Mouse (Mus musculus): ENCODE data around the gene Timm50. TPM values are rescaled to one million over a fixed set of nuclear protein-coding genes. Genes with fewer than 3 reads are reported as not detected.

The Timm50 gene
- 252 and 255 TPM in 2 replicates for polyA plus RNA-seq (2016; fragmentation: Nextera tagmentation; extraction: Ambion mirVana)

DNA sequence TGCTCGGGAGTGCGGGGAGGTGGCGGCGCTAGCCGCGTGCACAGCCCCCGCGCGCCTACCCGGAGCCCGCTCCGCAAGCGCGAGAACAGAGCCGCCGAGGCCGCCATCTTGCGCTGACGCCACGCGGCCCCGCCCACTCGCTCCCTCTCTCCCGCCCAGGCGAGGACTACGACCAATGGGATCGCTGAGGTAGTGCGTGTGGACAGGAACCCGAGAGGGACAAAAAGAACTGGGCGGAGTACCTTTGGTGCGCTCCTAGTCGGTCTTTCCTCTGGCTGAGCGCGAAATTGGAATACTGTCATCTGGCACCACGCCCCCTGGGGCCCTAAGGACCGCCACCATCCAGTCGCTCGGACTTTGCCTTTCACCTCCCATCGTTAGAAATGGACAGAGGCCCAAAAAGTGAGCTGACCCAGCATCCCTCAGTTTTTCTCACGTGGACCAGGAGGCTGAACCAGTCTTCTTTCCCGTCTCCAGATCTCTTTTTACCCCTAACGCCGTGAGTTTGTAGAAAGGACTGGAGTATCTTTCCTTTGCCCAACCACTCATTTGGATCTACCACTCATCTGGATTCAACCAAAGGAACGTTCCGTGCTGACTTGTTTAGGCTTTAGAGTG is at the start of gene Timm50:
Gene Timm50 (minus strand): TSS at position 147 of the 618 bp plus-strand sequence.
- peak within 1 kb of the TSS; percentile 95 for H3K27ac ChIP-seq
- H3K9me3 ChIP-seq = no peaks in the 10 kb centered on the region
- WGBS = under 1% methylated on average over 45 of the region's 45 CpGs
- H3K36me3 ChIP-seq = peaks cover 67% of the 10 kb centered on the region
- peak; percentile 96 for DNase-seq (ENCODE audit: low spot score)
- H3K4me3 ChIP-seq = peak within 1 kb of the TSS; percentile 80
- H3K4me1 ChIP-seq (replicated peaks) = peaks cover 49% of the 10 kb centered on the region
- no peaks in the 10 kb centered on the region for H3K27me3 ChIP-seq (ENCODE audit: insufficient read depth, poor library complexity, severe bottlenecking)

- Histone ChIP-seq H3K4me3 (no peak overlapping the region), H3K36me3 (peaks cover 71% of the 10 kb centered on the region), H3K9me3 (peaks cover 5% of the 10 kb centered on the region; the same call in 1 of the 2 replicates), H3K27ac (no peak overlapping the region), H3K27me3 (ENCODE audit: insufficient read depth, poor library complexity, severe bottlenecking) (no peaks in the 10 kb centered on the region), H3K4me1 (replicated peaks) (peaks cover 23% of the 10 kb centered on the region)
- WGBS = 99% methylated on average over 6 of the region's 6 CpGs
- no peak for DNase-seq (ENCODE audit: low spot score)
Observed at GRCm38 (mm10) chr7:28360291-28360690, 48.4 kb upstream of the Timm50 start.

- Histone ChIP-seq H3K4me3 (no peak overlapping the region), H3K4me1 (replicated peaks) (peaks cover 23% of the 10 kb centered on the region), H3K27me3 (ENCODE audit: insufficient read depth, poor library complexity, severe bottlenecking) (no peaks in the 10 kb centered on the region), H3K27ac (no peak overlapping the region), H3K9me3 (peaks cover 5% of the 10 kb centered on the region; the same call in 1 of the 2 replicates), H3K36me3 (peaks cover 71% of the 10 kb centered on the region)
- DNase-seq (ENCODE audit: low spot score) = no peak
- 93% methylated on average over 10 of the region's 10 CpGs for WGBS
Observed at GRCm38 (mm10) chr7:28359854-28360253, 48.0 kb upstream of the Timm50 start.

- Histone ChIP-seq H3K9me3 (peaks cover 5% of the 10 kb centered on the region; the same call in 1 of the 2 replicates), H3K27ac (no peak overlapping the region), H3K4me1 (replicated peaks) (peaks cover 23% of the 10 kb centered on the region), H3K36me3 (peaks cover 71% of the 10 kb centered on the region), H3K27me3 (ENCODE audit: insufficient read depth, poor library complexity, severe bottlenecking) (no peaks in the 10 kb centered on the region), H3K4me3 (no peak overlapping the region)
- no peak for DNase-seq (ENCODE audit: low spot score)
- 68% methylated on average over 7 of the region's 7 CpGs for WGBS
Observed at GRCm38 (mm10) chr7:28358431-28358830, 46.6 kb upstream of the Timm50 start.

DNA sequence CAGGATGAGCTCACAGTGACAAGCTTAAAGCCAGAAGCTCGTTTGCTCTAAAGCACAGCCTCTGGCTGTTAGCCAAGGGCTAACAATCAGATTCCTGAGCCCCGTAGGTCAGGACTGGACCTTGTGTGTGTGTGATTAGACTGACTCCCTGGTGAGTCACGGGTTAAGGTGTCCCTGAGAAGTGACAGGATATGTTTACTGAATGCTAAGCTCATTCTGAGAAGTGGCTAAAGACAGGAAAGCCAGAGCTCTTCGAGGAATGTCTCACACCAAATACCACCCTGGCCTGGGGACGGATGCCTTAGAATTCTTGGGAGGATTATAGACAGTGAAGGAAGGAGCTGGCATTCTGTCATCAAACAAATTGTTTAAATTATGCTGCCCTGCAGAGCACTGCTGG is 46.1 kb upstream of the Timm50 start:
- Histone ChIP-seq H3K36me3 (peaks cover 71% of the 10 kb centered on the region), H3K27me3 (ENCODE audit: insufficient read depth, poor library complexity, severe bottlenecking) (no peaks in the 10 kb centered on the region), H3K9me3 (peaks cover 5% of the 10 kb centered on the region; the same call in 1 of the 2 replicates), H3K27ac (peak overlapping the region; percentile 41; the same call in 1 of the 2 replicates), H3K4me3 (no peak overlapping the region), H3K4me1 (replicated peaks) (peaks cover 23% of the 10 kb centered on the region)
- DNase-seq (ENCODE audit: low spot score) = no peak
- 19% methylated on average over 5 of the region's 5 CpGs for WGBS

- 4% methylated on average over 5 of the region's 5 CpGs for WGBS
- peak; percentile 66 for DNase-seq (ENCODE audit: low spot score)
- H3K4me3 ChIP-seq = peak overlapping the region; percentile 18; the same call in 1 of the 2 replicates
Observed at GRCm38 (mm10) chr7:28356981-28357380, 45.1 kb upstream of the Timm50 start.

GRCm38 (mm10) chr7:28355221-28355620 is 43.3 kb upstream of the Timm50 start:
- 93% methylated on average over 3 of the region's 3 CpGs for WGBS
- Histone ChIP-seq H3K36me3 (peaks cover 59% of the 10 kb centered on the region), H3K27ac (no peak overlapping the region), H3K27me3 (ENCODE audit: insufficient read depth, poor library complexity, severe bottlenecking) (no peaks in the 10 kb centered on the region), H3K4me3 (no peak overlapping the region), H3K9me3 (no peaks in the 10 kb centered on the region), H3K4me1 (replicated peaks) (peaks cover 37% of the 10 kb centered on the region)
- no peak for DNase-seq (ENCODE audit: low spot score)

More at GRCm38 (mm10) chr7:28356981-28357380, 45.1 kb upstream of the Timm50 start:
- H3K4me1 ChIP-seq (replicated peaks) = peaks cover 25% of the 10 kb centered on the region
- H3K27me3 ChIP-seq (ENCODE audit: insufficient read depth, poor library complexity, severe bottlenecking) = no peaks in the 10 kb centered on the region
- peaks cover 5% of the 10 kb centered on the region; the same call in 1 of the 2 replicates for H3K9me3 ChIP-seq
- H3K27ac ChIP-seq = peak overlapping the region; percentile 46
- peaks cover 71% of the 10 kb centered on the region for H3K36me3 ChIP-seq

GRCm38 (mm10) chr7:28354596-28354995 is 42.7 kb upstream of the Timm50 start:
- peaks cover 43% of the 10 kb centered on the region for H3K4me1 ChIP-seq (replicated peaks)
- no peak overlapping the region for H3K4me3 ChIP-seq
- H3K27ac ChIP-seq = no peak overlapping the region
- H3K27me3 ChIP-seq (ENCODE audit: insufficient read depth, poor library complexity, severe bottlenecking) = no peaks in the 10 kb centered on the region
- peaks cover 53% of the 10 kb centered on the region for H3K36me3 ChIP-seq
- no peaks in the 10 kb centered on the region for H3K9me3 ChIP-seq
- 95% methylated on average over 3 of the region's 3 CpGs for WGBS
- no peak for DNase-seq (ENCODE audit: low spot score)

- H3K9me3 ChIP-seq = no peaks in the 10 kb centered on the region
- H3K4me3 ChIP-seq = peak overlapping the region; percentile 11; the same call in 1 of the 2 replicates
- H3K36me3 ChIP-seq = peaks cover 48% of the 10 kb centered on the region
- no peaks in the 10 kb centered on the region for H3K27me3 ChIP-seq (ENCODE audit: insufficient read depth, poor library complexity, severe bottlenecking)
- 87% methylated on average over 3 of the region's 3 CpGs for WGBS
- peaks cover 46% of the 10 kb centered on the region for H3K4me1 ChIP-seq (replicated peaks)
- DNase-seq (ENCODE audit: low spot score) = no peak
- H3K27ac ChIP-seq = no peak overlapping the region
Observed at GRCm38 (mm10) chr7:28354113-28354581, 42.3 kb upstream of the Timm50 start.

DNA sequence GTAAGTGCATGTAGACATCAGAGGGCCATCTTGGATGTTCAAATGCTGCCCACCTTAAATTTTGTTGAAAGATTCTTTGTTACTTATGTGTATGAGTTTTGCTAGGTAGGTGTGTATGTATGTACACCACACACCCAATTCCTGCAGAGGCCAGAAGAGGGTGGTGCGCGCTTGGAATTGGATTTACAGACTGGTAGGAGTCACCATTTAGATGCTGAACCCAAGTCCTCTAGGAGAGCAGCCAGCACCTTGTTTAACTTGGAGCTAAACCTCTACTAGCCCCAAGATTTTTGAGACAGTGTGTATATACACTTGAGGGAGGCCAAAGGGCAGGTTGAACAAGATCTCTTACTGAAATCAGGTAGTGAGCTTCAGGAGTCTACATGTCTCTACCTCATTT is 41.4 kb upstream of the Timm50 start:
- peak overlapping the region; percentile 11; the same call in 1 of the 2 replicates for H3K4me3 ChIP-seq
- no peak overlapping the region for H3K27ac ChIP-seq
- peaks cover 44% of the 10 kb centered on the region for H3K4me1 ChIP-seq (replicated peaks)
- no peaks in the 10 kb centered on the region for H3K27me3 ChIP-seq (ENCODE audit: insufficient read depth, poor library complexity, severe bottlenecking)
- H3K36me3 ChIP-seq = peaks cover 41% of the 10 kb centered on the region
- 93% methylated on average over 2 of the region's 2 CpGs for WGBS
- no peak for DNase-seq (ENCODE audit: low spot score)
- H3K9me3 ChIP-seq = no peaks in the 10 kb centered on the region

- no peak for DNase-seq (ENCODE audit: low spot score)
- H3K4me1 ChIP-seq (replicated peaks) = peaks cover 30% of the 10 kb centered on the region
- H3K36me3 ChIP-seq = peaks cover 41% of the 10 kb centered on the region
- H3K9me3 ChIP-seq = no peaks in the 10 kb centered on the region
- peak overlapping the region; percentile 94 for H3K4me3 ChIP-seq
- no peaks in the 10 kb centered on the region for H3K27me3 ChIP-seq (ENCODE audit: insufficient read depth, poor library complexity, severe bottlenecking)
- 53% methylated on average over 4 of the region's 4 CpGs for WGBS
- H3K27ac ChIP-seq = peak overlapping the region; percentile 94
Observed at GRCm38 (mm10) chr7:28351676-28352191, 39.9 kb upstream of the Timm50 start.

GRCm38 (mm10) chr7:28350155-28350883 is 38.4 kb upstream of the Timm50 start, which contains the start of gene Rps16:
Gene Rps16, plus strand, starts transcription at chr7:28350652.
- Histone ChIP-seq H3K27ac (peak within 1 kb of the TSS; percentile 94), H3K36me3 (peaks cover 38% of the 10 kb centered on the region), H3K27me3 (ENCODE audit: insufficient read depth, poor library complexity, severe bottlenecking) (no peaks in the 10 kb centered on the region), H3K4me3 (peak within 1 kb of the TSS; percentile 94), H3K4me1 (replicated peaks) (peaks cover 26% of the 10 kb centered on the region), H3K9me3 (no peaks in the 10 kb centered on the region)
- peak; percentile 99 for DNase-seq (ENCODE audit: low spot score)
- under 1% methylated on average over 50 of the region's 50 CpGs for WGBS

Measured in hindbrain, embryonic 10.5 days (tissue).